Mouse (Mus musculus) right cerebral cortex, postnatal 14 days (tissue): ENCODE results near the gene Tgfb2.

Experiments used
- DNase-seq: peaks from one replicate; pipeline ENCODE4 v3.0.0; 2022

Gene Tgfb2

GRCm38 (mm10) chr1:186575074-186575473 is 130.7 kb downstream of the Tgfb2 start:
- no peak for DNase-seq
